In the genomic region with DNA sequence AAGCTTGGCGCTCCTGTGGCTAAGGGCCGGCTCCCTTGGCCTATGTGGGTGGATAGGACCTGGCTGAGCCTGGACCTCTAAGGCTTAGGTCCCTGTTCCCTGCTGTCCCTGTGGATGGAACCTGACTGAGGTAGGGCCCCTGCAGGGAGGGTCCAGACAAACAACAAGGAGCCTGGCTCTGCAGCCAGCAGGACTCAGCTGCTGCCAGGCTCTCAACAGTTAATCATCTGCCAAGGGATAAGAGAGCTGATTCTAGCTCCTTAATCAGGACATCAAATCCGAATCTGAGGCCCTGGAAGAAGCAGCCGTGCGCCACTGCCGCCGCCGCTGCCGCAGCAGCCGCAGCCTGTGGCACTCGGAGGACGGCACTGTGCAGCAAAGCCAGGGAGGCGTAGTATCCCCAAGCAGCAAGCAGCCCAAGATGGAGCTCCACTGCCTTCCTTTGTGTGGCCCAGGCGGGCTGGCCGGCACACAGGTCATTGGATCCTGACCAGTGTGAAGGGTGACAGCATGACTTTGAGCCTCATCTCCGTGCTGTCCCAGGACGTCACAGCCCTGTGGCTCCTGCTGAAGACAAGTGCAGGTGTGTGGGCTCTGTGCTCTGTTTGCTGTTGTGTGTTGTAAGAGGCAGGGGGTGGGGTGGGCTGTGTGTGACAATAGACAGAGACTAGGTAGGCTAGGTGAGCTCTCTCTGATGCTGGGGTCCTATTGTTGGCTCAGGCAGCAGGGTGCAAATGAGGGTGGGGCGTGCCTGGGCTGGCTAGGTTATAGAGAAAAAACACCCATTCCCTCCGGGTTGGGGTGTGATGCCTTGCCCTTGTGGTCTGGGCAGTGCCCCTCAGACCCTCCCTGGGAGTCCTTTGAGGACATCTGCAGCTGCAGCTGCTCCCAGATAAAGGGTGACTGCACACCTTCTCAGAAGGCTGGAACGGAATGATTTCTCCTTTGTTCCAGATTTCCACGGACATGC, we compare ENCODE assay signal across 9 mouse cellular contexts.
DNase-seq lines count a peak whose midpoint lies in the region; ATAC-seq lines count a peak whose summit lies in the region.
"Had no signal": no experiment of that assay in that cellular context is flagged by ENCODE, and none has a peak within 500 bp of the region (broad histone marks: within the 10 kb centered on the region; RNA-seq: fewer than 3 reads in every experiment).

No protein-coding gene starts in this region.

- H3K9me3 ChIP-seq in heart, embryonic 14.5 days (ENCODE audit: control insufficient read depth, low read length), result no peaks in the 10 kb centered on the region
- no peaks in the 10 kb centered on the region for H3K9me3 ChIP-seq in embryonic facial prominence, embryonic 15.5 days (replicated peaks)

- peaks cover 3 to 18% of the 10 kb centered on the region in 2 experiments; a peak in 3 of 4 replicates for H3K4me1 ChIP-seq in heart, embryonic 14.5 days (ENCODE audit: control insufficient read depth in 2 of 2, insufficient read depth in 2 of 2, low read length in 2 of 2)
- H3K4me1 ChIP-seq in embryonic facial prominence, embryonic 15.5 days, result peaks cover 27% of the 10 kb centered on the region

- peak overlapping the region; percentile 69 for H3K9ac ChIP-seq in heart, embryonic 14.5 days (ENCODE audit: low read length)
- H3K9ac ChIP-seq in embryonic facial prominence, embryonic 15.5 days, result peak overlapping the region; percentile 33

- H3K27me3 ChIP-seq in heart, embryonic 14.5 days (ENCODE audit: control insufficient read depth, insufficient read depth, low read length), result 0 out of 2 replicates have a peak, but pooled peaks cover 4% of the 10 kb centered on the region
- no peaks in the 10 kb centered on the region for H3K27me3 ChIP-seq in embryonic facial prominence, embryonic 15.5 days
- H3K27me3 ChIP-seq: Patski had no signal

- no peak overlapping the region for H3K27ac ChIP-seq in heart, embryonic 14.5 days (replicated peaks in 1 of 2; ENCODE audit: control insufficient read depth in 1 of 2, insufficient read depth in 1 of 2, low read depth in 2 of 2, low read length in 2 of 2)
- H3K27ac ChIP-seq in embryonic facial prominence, embryonic 15.5 days (replicated peaks), result peak overlapping the region; percentile 55

- peak overlapping the region; percentile 65 for H3K4me2 ChIP-seq in heart, embryonic 14.5 days (ENCODE audit: low read length)
- peak overlapping the region; percentile 53 for H3K4me2 ChIP-seq in embryonic facial prominence, embryonic 15.5 days (replicated peaks)

- no peaks in the 10 kb centered on the region for H3K36me3 ChIP-seq in heart, embryonic 14.5 days (ENCODE audit: control insufficient read depth, insufficient read depth, low read length)
- H3K36me3 ChIP-seq in embryonic facial prominence, embryonic 15.5 days, result no peaks in the 10 kb centered on the region

- ATAC-seq in heart, embryonic 14.5 days (ENCODE audit: insufficient number of reproducible peaks, insufficient read depth, low FRiP score, low read depth), result 0 out of 2 replicates have a peak, but pooled peaks have one; percentile 35
- peak; percentile 36 for ATAC-seq in embryonic facial prominence, embryonic 15.5 days (ENCODE audit: insufficient number of reproducible peaks, low FRiP score, low TSS enrichment, low read depth)
- ATAC-seq: Patski had no signal

- peak overlapping the region; percentile 43 to 50 for H3K4me3 ChIP-seq in heart, embryonic 14.5 days (ENCODE audit: control insufficient read depth in 1 of 2, insufficient read depth in 1 of 2, low read depth in 1 of 2, low read length in 2 of 2)
- H3K4me3 ChIP-seq in embryonic facial prominence, embryonic 15.5 days (replicated peaks), result peak overlapping the region; percentile 43

- WGBS in heart, embryonic 14.5 days, result 7% methylated on average over 21 of the region's 21 CpGs
- 6% methylated on average over 21 of the region's 21 CpGs for WGBS in embryonic facial prominence, embryonic 15.5 days

- intact Hi-C loops in heart, postnatal 10 days (cut with DNase I), result no loop called here

- no peak for DNase-seq in heart, postnatal 10 days
- peak; percentile 54 for DNase-seq in ZHBTc4 (ENCODE audit: low read depth, low spot score)
- peak; percentile 30 to 59 for DNase-seq in kidney, postnatal 25 days
- peak; percentile 93 for DNase-seq in retina, postnatal 1 day
- DNase-seq in T-cell, adult 2 months (ENCODE audit: low spot score), result no peak
- DNase-seq in lung, postnatal 4 days, result no peak

Comparison
In these comparisons a context has a peak if more than half of its experiments do, and no peak if none do; other contexts are left out.
1. DNase-seq: peak in ZHBTc4 (single experiment), kidney, postnatal 25 days (2 of 2) and retina, postnatal 1 day (single experiment); none in heart, postnatal 10 days (0 of 2), T-cell, adult 2 months (single experiment) and lung, postnatal 4 days (0 of 2).